Mouse (Mus musculus) frontal cortex, adult (tissue): ENCODE results near the gene Prrc2c.
"Not testable (repeated sequence)": the region's sequence is repeated elsewhere in the genome, so short reads cannot be mapped to it uniquely, and the experiment has no call there.

Experiments
- ATAC-seq: cut with Nextera tagmentation; 2 replicates; pipeline ENCODE4 v1.9.2; 2017; ENCODE audit warnings: mild to moderate bottlenecking, moderate library complexity, mixed read lengths; ENCODE audit not compliant: low TSS enrichment

The Prrc2c gene

DNA sequence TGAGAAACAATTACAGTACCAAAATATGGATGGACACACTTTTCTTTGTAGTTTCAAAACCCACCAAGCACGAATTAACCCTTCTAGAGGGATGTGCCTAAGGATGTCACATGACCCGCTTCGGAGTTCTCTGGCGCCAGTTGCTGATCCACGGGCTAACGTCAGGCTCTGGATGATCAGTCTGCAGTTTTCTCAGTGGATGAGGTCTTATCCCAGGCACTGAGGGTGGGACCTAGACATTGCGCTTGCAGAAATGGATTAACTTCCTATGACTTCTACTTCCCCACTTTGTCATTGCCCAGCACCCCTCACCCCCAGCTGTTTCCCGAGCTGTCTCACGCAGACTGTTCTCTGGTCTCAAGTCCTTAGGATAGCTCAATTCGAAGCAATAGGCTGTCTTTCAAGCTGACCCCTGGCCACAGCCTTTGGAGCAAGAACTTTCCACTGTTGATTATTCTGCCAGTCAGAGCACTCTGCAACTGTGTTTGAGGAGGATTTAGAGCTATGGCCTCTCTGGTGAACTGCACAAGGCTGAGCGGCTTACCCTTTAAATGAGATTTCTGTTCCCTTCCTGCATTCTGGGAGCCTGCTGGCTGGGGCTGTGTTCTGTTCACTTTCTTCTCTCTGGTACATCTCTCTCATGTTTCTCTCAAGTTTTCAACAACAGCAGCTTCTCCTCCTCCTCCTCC is 74.7 kb downstream of the Prrc2c start:
- ATAC-seq: 0 out of 2 replicates have a peak, but pooled peaks have one; percentile 8

DNA sequence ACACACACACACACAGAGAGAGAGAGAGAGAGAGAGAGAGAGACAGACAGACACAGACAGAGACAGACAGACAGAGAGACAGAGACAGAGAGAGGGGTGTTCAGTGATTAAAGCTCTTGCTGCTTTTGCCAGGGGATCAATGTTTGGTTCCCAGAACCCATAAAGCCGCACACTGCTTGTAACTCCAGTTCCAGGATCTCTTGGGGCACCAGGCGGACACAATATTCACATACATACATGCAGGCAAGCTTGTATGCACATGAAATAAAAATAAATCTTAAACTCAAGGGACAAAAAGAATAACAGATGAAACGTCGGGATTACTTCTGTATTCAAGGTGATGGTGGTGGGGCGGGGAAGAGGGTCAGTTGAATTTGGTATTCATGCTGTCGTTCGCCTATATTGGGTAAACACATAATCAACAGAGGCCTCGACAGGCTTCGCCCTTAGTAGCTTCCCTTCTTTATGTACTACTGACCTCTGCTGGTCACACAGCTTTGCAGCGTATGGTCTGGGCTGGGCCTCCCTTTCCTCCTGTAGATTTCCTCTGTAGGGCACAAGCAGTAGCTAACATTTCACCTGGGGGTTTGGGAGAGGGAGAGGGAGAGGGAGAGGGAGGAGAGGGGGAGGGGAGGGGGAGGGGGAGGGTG is 75.4 kb downstream of the Prrc2c start:
- peak; percentile 98 for ATAC-seq

DNA sequence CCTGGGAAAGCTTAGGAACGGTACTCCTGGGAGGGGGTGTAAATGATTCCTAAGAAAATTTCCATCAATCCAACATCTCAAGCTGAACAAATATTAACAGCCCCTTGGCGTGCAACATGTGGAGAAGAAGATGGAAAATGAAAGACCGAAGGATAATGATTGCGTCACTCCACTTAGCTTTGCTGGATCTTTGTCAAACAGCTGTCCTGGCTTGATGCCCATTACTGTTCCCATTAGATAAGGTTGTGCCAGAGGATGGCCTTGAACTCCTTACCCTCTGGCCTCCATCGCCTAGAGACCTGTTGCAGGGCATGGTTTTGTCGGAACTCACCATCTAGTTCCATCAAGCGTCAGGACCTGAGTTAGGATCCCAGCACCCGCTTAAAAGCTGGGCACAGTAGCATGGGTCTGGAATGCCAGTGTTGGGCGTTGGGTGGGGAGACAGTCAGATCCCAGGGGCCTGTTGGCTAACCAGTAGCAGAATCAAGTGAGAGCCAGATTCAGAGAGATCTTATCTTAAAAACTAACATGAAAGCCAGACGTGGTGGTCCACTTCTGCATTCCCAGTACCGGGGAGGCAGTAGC is 80.0 kb downstream of the Prrc2c start:
- ATAC-seq: no peak

DNA sequence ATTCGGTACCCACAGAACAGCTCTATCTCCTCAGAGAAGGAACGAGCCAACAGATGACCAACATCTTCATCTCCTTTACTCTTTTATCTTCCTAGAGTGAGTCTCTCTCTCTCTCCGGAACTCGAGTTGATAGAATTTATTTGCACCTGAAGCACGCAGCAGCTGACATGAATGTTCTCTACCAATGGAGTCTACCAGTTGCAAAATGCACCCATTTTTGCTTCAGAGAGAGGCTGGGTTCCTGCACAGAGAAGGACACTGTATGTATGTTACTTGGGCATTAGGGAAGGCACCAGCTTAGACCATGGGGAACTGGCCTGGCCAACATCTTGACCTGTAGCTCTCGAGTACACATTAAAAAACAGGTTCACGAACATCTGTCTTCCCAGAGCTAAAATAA is 82.2 kb downstream of the Prrc2c start, which contains the start of gene Myocos:
Myocos (minus strand) TSS at position 101 of the 400 bp plus-strand sequence.
- no peak for ATAC-seq

DNA sequence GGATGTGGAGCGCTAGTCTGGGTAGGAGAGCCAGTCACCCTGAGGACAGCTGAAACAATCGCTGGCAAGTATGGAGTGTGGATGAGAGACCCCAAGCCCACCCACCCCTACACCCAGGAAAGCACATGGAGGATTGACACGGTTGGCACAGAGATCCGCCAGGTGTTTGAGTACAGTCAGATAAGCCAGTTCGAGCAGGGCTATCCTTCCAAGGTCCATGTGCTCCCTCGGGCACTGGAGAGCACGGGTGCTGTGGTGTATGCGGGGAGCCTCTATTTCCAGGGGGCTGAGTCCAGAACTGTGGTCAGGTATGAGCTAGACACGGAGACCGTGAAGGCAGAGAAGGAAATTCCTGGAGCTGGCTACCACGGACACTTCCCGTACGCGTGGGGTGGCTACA is 91.9 kb downstream of the Prrc2c start:
- ATAC-seq: no peak

DNA sequence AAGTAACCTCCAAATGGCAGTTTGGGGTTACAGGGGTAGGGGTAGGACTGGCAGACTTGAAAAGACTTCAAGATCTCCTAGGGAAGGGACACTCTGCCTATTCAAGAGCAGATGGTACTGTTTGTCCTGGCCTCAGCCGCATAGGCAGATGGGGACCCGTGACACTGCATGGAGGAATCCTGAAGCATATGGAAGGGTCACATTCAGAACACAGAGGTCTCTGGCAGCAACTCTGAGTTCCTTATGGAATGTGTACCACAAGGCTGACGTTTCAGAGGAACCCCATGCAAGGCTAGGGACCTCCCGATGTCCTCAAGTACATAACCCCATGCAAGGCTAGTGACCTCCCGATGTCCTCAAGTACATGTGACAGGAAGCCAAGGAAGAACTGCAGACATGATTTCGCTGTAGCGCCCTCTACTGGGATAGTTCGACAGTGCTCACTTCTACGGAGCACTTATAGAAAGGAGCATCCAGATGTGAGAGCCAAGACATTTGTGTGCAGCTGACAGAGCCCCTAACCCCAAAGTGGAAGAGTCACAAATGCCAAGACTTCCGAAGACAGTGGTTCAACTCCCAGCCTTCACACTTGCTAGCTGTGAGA is 94.2 kb downstream of the Prrc2c start:
- no peak for ATAC-seq

DNA sequence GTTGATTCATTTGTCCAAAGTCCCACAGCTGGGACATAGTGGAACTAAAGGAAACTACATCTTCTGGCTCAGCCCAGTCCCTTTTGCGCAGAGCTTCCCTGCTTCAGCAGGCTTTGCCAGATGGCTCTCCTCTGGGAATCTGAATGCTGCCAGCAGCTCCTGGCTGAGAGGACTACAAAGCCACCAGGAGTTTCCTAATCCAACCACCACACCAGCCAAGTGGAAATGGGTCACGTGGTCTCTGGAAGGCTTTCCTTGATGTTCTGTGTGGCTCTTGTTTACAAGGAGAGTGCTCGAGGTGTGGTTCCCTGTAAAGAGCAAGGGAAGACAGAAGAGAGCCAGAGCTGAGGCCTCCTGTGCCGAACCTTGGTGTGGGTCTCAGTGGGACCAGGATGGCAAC is 96.6 kb downstream of the Prrc2c start:
- peak; percentile 98 for ATAC-seq

DNA sequence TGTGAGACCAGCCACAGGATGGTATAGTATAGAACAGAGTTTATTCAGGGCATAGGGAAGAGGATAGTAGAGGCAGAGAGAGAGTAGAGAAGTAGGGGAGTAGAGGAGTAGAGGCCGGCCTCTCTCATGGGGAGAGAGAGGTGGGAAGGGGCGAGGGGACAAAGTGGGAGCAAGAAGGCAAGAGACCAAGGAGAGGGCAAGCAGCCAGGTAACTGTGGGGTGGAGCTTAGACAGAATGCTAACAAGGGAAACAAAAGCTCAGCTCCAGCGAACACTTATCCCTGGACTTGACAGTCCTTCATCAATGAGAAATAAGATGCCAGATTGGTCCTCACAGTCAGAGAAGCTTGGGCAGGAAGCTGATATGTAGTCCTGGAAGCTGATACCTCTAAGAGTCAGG is 97.8 kb downstream of the Prrc2c start:
- no peak for ATAC-seq

DNA sequence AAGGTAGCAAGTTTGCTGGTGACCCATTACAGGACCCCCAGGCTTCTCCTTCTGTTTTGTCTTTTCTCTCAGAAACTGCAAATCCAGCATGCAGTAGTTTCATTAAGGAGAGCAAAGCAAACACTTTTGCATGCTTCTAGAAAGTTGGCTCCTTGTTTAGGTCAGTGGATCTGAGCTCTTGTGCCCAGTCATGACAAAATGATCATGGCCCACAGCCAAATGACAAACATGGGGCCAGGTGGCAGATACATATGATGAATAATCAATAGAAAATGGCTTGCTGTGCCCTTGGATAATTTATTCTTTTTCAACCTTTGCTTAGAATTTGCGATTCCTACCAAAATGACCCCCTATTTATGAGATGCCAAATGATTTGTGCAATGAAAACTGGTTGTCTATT is 100.5 kb downstream of the Prrc2c start:
- no peak for ATAC-seq

DNA sequence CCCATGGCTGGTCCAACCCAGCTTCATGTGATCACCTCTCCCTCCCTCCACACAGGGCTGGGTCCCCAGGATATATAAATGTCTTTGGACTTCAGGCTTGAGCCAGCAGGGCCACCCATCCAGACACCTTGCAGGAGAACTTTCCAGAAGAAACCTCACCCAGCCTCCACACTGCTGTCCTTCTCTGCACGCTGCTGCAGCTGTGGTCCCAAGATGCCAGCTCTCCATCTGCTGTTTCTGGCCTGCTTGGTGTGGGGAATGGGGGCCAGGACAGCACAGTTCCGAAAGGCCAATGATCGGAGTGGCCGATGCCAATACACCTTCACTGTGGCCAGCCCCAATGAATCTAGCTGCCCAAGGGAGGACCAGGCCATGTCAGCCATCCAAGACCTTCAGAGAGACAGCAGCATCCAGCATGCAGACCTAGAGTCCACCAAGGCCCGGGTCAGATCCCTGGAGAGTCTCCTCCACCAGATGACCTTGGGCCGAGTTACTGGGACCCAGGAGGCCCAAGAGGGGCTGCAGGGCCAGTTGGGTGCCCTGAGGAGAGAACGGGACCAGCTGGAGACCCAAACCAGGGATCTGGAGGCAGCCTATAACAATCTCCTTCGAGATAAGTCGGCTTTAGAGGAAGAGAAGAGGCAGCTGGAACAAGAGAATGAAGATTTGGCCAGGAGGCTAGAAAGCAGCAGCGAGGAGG is 101.2 kb downstream of the Prrc2c start, which contains the start of gene Myoc:
Myoc (plus strand) TSS at position 105 of the 700 bp plus-strand sequence.
- no peak for ATAC-seq

DNA sequence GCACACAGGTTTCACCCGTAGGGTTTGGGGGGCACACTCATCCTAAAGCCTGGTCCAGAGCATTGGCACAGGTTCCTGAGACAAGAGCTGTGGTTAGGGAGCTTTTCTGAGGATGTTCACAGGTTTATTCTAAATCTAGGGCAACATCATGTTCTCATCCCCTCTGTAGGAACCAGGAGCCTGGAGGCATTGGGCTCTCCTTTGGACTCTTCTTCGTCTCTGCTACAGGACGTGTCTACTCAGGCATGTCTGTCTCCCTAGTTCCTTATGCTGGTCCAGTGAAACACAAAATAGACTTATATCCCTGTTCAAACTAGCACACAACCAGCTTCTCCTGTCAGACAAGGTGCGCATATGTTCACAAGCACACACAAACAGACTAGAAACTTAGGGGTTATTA is 101.8 kb downstream of the Prrc2c start:
- ATAC-seq: peak; percentile 52

DNA sequence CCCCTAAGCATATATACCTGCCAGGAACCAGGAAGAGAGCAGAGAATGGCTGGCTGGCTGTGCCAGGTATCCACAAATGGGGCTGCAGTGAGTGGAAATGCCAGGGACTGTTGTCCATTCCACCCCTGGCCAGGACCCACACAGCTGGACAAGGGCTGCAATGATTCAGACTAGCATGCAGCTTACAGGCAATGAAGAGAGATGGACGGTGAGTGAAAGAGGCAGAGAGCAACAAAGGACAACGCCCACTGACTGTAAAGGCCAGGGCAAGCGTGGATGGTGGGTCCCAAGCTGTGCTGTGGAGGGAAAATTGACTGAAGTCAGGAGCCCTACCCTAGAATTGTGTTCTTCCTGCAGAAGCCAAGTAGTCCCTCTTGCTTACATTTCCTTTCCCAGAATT is 103.8 kb downstream of the Prrc2c start:
- ATAC-seq: no peak

DNA sequence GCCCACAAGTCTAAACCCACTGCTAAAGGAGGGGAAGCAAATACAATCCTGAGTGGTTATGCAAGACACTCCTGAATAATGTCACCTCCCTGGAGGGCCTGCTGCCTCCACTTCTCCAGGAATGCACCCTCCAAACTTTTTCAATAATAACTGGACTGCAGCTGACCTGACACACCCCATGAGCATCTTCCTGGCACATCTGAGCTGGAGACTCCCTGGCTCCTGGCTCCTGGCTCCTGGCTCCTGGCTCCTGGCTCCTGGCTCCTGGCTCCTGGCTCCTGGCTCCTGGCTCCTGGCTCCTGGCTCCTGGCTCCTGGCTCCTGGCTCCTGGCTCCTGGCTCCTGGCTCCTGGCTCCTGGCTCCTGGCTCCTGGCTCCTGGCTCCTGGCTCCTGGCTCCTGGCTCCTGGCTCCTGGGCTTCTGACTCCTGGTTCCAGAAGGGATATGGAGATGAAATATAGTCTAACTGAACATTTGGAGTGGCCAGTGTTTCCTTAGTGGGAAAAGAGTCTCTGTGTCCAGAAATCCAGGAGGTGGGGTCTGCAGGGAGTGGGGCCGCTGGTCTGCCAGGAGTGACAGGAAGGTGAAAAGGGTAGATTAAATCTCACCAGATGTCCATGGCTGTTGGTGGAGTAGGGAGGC is 104.9 kb downstream of the Prrc2c start:
- ATAC-seq: not testable (repeated sequence)

DNA sequence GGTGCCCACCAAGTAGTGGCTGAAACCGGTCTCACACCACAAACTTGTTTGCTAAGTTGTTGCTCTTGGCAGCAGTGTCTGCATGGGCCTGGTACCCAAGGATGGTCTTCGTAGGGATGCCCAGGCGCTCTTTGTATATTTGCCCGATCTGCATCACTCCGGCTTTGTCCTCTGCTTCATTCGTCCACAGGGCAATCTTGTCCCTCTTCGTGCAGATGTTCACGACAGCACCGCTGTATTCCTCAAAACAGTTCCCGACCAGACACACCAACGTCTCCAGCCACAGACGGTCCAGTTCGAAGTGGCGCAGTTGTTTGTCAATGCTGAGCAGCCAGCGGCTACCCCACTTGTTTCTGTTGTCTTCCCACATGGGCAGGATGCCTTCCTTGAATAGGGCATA is 112.0 kb downstream of the Prrc2c start:
- not testable (repeated sequence) for ATAC-seq

DNA sequence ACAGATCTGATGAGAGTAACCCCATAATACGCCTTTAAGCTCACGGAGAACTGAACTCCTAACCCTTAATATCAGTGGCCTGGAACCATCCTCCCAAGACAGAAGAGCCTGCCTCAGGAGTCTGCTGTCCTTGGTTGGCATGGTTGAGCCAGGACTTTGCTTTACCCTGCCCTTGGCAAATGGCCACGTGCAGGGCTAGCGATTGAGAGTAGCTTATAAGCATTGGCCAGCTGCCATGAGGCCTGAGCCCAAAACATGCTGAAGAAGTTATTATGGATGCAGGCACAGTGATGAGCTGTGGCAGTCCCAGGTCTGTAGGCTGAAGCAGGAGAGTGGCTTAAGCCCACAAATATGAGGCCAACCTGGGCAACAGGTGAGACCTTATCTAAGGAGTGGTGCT is 112.5 kb downstream of the Prrc2c start:
- not testable (repeated sequence) for ATAC-seq

DNA sequence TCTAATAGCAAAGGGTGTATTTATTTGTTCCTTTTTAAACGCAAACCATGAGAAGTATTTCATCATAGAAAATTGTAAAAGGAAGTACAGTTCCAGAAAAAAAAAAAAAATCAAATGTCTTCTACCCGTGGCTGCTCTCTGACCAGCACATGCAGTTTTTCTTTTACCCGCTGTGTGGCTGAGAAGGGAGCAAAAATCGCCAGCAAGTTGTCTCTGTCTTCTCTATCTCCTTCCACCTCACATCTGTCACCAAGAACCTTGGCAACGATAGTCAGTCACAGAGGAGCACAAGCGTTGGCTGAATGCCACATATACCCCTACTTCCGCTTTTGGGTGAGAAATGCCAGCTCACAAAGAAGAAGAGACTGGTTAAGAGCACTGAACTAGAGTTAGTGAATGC is 115.1 kb downstream of the Prrc2c start:
- no peak; the same call in 1 of the 2 replicates for ATAC-seq

DNA sequence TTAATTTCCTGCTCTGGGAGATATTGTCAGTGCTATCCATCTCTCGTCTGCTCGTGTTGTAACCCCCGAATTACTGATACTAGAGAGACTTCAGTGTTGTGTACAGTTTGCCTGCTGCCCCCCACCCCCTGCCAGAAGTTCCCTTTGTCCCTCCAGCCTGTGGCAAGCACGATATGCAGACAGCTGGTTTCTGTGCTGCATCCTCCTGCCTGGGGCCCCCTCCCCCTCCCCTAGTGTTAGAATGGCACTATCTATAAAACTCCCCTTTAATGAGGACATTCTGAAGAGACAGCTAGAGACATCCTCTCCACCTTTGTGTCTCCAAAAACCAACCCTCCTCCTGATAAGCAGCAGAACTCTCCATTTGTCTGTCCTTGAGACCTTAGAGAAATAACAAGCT is 116.5 kb downstream of the Prrc2c start:
- ATAC-seq: no peak
